Mouse (Mus musculus): ENCODE data around the gene Kdm1a.

DNA sequence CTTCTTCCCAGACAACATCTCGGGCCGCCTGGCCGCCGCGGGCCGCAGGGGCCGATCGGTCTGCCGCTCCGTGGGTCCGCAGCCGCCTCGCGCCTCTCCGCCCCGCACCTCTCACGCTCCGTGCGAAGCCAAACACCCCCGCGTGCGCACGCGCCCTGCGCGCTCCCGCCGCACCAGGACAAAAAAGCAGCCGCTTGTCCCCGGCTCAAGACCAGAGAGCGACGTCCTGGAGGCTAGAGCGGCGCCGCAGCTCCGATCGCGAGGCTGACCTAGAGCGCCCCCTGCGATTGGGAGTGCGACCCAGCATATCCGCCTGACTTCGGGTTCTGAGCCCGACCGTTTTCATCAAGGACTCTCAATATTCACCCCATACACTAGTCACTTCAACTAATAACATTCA, at the start of gene Kdm1a:
- TF ChIP-seq EP300 (IDR thresholded peaks at IDR 0.05; ENCODE audit: insufficient read depth, low read depth, low read length) (no peak), POLR2A (IDR thresholded peaks at IDR 0.05; ENCODE audit: insufficient read depth, low read length) (peak; percentile 85)
